Mouse (Mus musculus) heart, postnatal 0 days (tissue): Measurements from ENCODE around the gene Map7.

Experiments
- CTCF ChIP-seq: IDR thresholded peaks from 2 replicates; pipeline ENCODE4 v1.5.1; 2016; ENCODE audit warnings: antibody characterized with exemption, control low read depth, low read depth
- EP300 ChIP-seq: IDR thresholded peaks from 2 replicates; pipeline ENCODE4 v1.6.1; 2016; ENCODE audit warnings: antibody characterized with exemption, low read depth

DNA sequence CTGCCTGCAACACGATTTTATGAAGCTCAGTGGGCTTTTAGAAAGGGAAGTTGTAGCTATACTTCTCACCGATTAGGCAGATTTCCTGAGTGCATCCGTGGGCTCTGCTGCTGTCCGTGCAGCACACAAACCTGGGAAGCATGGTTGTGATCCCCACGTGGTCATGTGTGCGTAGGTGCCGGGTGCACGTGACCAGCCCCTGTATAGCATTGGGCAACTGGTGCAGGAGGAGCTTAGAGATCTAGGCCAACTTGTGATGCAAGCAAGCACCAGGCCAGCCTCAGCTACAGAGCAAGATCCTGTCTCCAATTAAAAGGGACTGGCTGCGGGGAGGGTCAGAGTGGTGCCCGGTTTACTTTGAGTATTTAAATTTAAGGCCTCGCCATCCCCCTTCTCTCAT is 18.5 kb downstream of the Map7 start:
- TF ChIP-seq CTCF (no peak), EP300 (no peak)
